Mouse (Mus musculus) CD4-positive, CD25-positive, alpha-beta regulatory T cell, adult 2 months (primary cell): Measurements from ENCODE around the gene Ppfibp1.
A peak's percentile ranks its signal among the peaks of the same experiment; 100 is the strongest.

Experiments used
- DNase-seq: peaks from one replicate; pipeline ENCODE4 v3.0.0-alpha.2; 2012; ENCODE audit warnings: low read depth, low spot score

Ppfibp1 gene

GRCm38 (mm10) chr6:146958694-146959093 is 70.4 kb downstream of the Ppfibp1 start:
- no peak for DNase-seq

GRCm38 (mm10) chr6:146959908-146960680 is 71.8 kb downstream of the Ppfibp1 start:
- peak; percentile 43 for DNase-seq

GRCm38 (mm10) chr6:146960956-146961355 is 72.7 kb downstream of the Ppfibp1 start:
- no peak for DNase-seq

- DNase-seq, result no peak
Observed at GRCm38 (mm10) chr6:146961832-146962481, 73.7 kb downstream of the Ppfibp1 start.

GRCm38 (mm10) chr6:146963396-146964150 is 75.3 kb downstream of the Ppfibp1 start:
- no peak for DNase-seq

GRCm38 (mm10) chr6:146965139-146965772 is 77.0 kb downstream of the Ppfibp1 start:
- no peak for DNase-seq

GRCm38 (mm10) chr6:146966446-146967019 is 78.2 kb downstream of the Ppfibp1 start:
- DNase-seq, result no peak

GRCm38 (mm10) chr6:146967836-146968235 is 79.5 kb downstream of the Ppfibp1 start:
- no peak for DNase-seq

- no peak for DNase-seq
Observed at GRCm38 (mm10) chr6:146970811-146971210, 82.5 kb downstream of the Ppfibp1 start.

- no peak for DNase-seq
Observed at GRCm38 (mm10) chr6:146971366-146971765, 83.1 kb downstream of the Ppfibp1 start.

GRCm38 (mm10) chr6:146972009-146972408 is 83.7 kb downstream of the Ppfibp1 start:
- no peak for DNase-seq

GRCm38 (mm10) chr6:146972740-146973139 is 84.5 kb downstream of the Ppfibp1 start:
- DNase-seq, result no peak

GRCm38 (mm10) chr6:146973406-146973805 is 85.1 kb downstream of the Ppfibp1 start:
- no peak for DNase-seq

GRCm38 (mm10) chr6:146973830-146974229 is 85.5 kb downstream of the Ppfibp1 start:
- no peak for DNase-seq

- no peak for DNase-seq
Observed at GRCm38 (mm10) chr6:146976446-146976845, 88.2 kb downstream of the Ppfibp1 start.

GRCm38 (mm10) chr6:146978691-146979114 is 90.4 kb downstream of the Ppfibp1 start:
- no peak for DNase-seq

- no peak for DNase-seq
Observed at GRCm38 (mm10) chr6:146979115-146979744, 90.9 kb downstream of the Ppfibp1 start.

GRCm38 (mm10) chr6:146979953-146980352 is 91.7 kb downstream of the Ppfibp1 start:
- no peak for DNase-seq

GRCm38 (mm10) chr6:146981249-146981835 is 93.1 kb downstream of the Ppfibp1 start:
- no peak for DNase-seq

GRCm38 (mm10) chr6:146984569-146984968 is 96.3 kb downstream of the Ppfibp1 start:
- DNase-seq, result no peak

GRCm38 (mm10) chr6:146994236-146994635 is 105.9 kb downstream of the Ppfibp1 start:
- peak; percentile 63 for DNase-seq
